Mouse (Mus musculus) heart, embryonic 14.5 days (tissue): ENCODE data around the gene Gm47289. TPM values are rescaled to one million over a fixed set of nuclear protein-coding genes. Genes with fewer than 3 reads are reported as not detected.

Experiments
- ATAC-seq: fragments of 200-750 bp; cut with Nextera tagmentation; 2 replicates; pipeline ENCODE4 v1.8.0; 2017; ENCODE audit warnings: low read depth, moderate TSS enrichment; ENCODE audit not compliant: insufficient number of reproducible peaks, insufficient read depth, low FRiP score
- H3K27ac ChIP-seq, 2 experiments: fragments of 200-500 bp in 1 of 2; fragments of 300-500 bp in 1 of 2; sonication (generic) in 1 of 2; replicated peaks in 1 of 2; 2 replicates each; pipeline ENCODE4 v1.5.1; 2012 to 2014; ENCODE audit warnings: low read depth in 2 of 2, low read length in 2 of 2, control low read depth in 1 of 2, mild to moderate bottlenecking in 1 of 2, mixed read lengths in 1 of 2; ENCODE audit not compliant: control insufficient read depth in 1 of 2, insufficient read depth in 1 of 2
- H3K27me3 ChIP-seq: fragments of 300-500 bp; sonication (generic); 2 replicates; pipeline ENCODE4 v1.6.1; 2014; ENCODE audit warnings: mild to moderate bottlenecking, low read length, control low read depth; ENCODE audit not compliant: control insufficient read depth, insufficient read depth
- H3K36me3 ChIP-seq: fragments of 300-500 bp; sonication (generic); 2 replicates; pipeline ENCODE4 v1.6.1; 2014; ENCODE audit warnings: mild to moderate bottlenecking, control low read depth, low read length, mixed read lengths; ENCODE audit not compliant: control insufficient read depth, insufficient read depth
- H3K4me1 ChIP-seq, 2 experiments: fragments of 200-500 bp in 1 of 2; fragments of 300-500 bp in 1 of 2; sonication (generic) in 1 of 2; 2 replicates each; pipeline ENCODE4 v1.6.1; 2012 to 2014; ENCODE audit warnings: low read length in 2 of 2, control low read depth in 1 of 2, mixed read lengths in 1 of 2; ENCODE audit not compliant: control insufficient read depth in 2 of 2, insufficient read depth in 2 of 2
- H3K4me2 ChIP-seq: fragments of 300-500 bp; sonication (generic); 2 replicates; pipeline ENCODE4 v1.6.1; 2014; ENCODE audit warnings: mild to moderate bottlenecking, low read length
- H3K4me3 ChIP-seq, 2 experiments: fragments of 200-500 bp in 1 of 2; fragments of 300-500 bp in 1 of 2; sonication (generic) in 1 of 2; 2 replicates each; pipeline ENCODE4 v1.5.1; 2012 to 2014; ENCODE audit warnings: low read length in 2 of 2, mild to moderate bottlenecking in 2 of 2, control low read depth in 1 of 2, low read depth in 1 of 2, moderate library complexity in 1 of 2; ENCODE audit not compliant: control insufficient read depth in 1 of 2, insufficient read depth in 1 of 2
- H3K9ac ChIP-seq: fragments of 300-500 bp; sonication (generic); 2 replicates; pipeline ENCODE4 v1.6.1; 2014; ENCODE audit warnings: mild to moderate bottlenecking, low read length
- H3K9me3 ChIP-seq: fragments of 300-500 bp; sonication (generic); 2 replicates; pipeline ENCODE4 v1.6.1; 2016; ENCODE audit warnings: low read length, control low read depth; ENCODE audit not compliant: control insufficient read depth
- WGBS: fragments of 180-500 bp; shearing (Covaris S2); extraction: QIAGEN DNeasy Blood & Tissue Kit; methylation state at CpG from one replicate; pipeline ENCODE4 v1.1.7; 2014; 5-methylcytosine and 5-hydroxymethylcytosine counted together
- polyA plus RNA-seq: library from polyadenylated mRNA; unstranded; fragments of >200 nt; fragmentation: Nextera tagmentation; extraction: Ambion mirVana; gene quantifications from 2 replicates; pipeline ENCODE4 v1.2.1, GENCODE M21; 2014

Gene Gm47289
- polyA plus RNA-seq, 1 experiment from 2014 or later, result not detected

- Histone ChIP-seq H3K36me3 (no peaks in the 10 kb centered on the region), H3K4me2 (no peak overlapping the region), H3K4me1 (no peaks in the 10 kb centered on the region), H3K9me3 (no peaks in the 10 kb centered on the region), H3K9ac (no peak overlapping the region), H3K27ac (no peak overlapping the region), H3K27me3 (no peaks in the 10 kb centered on the region), H3K4me3 (no peak overlapping the region)
- 75% methylated on average over 12 of the region's 12 CpGs for WGBS
- ATAC-seq, result no peak
These were observed 30.4 kb upstream of the Gm47289 start for GRCm38 (mm10) chr9:119128436-119129181.

GRCm38 (mm10) chr9:119130692-119131091 is 28.3 kb upstream of the Gm47289 start:
- Histone ChIP-seq H3K4me3 (no peak overlapping the region), H3K9me3 (no peaks in the 10 kb centered on the region), H3K4me2 (no peak overlapping the region), H3K36me3 (no peaks in the 10 kb centered on the region), H3K4me1 (no peaks in the 10 kb centered on the region), H3K9ac (no peak overlapping the region), H3K27me3 (no peaks in the 10 kb centered on the region), H3K27ac (no peak overlapping the region)
- 56% methylated on average over 5 of the region's 5 CpGs for WGBS
- no peak for ATAC-seq

GRCm38 (mm10) chr9:119138836-119139235 is 20.1 kb upstream of the Gm47289 start:
- Histone ChIP-seq H3K4me1 (peaks cover 0 to 6% of the 10 kb centered on the region in 2 experiments; a peak in 1 of 4 replicates), H3K9me3 (no peaks in the 10 kb centered on the region), H3K27me3 (no peaks in the 10 kb centered on the region), H3K9ac (no peak overlapping the region), H3K36me3 (no peaks in the 10 kb centered on the region), H3K4me3 (no peak overlapping the region), H3K27ac (no peak overlapping the region), H3K4me2 (no peak overlapping the region)
- WGBS, result 94% methylated on average over 2 of the region's 2 CpGs
- ATAC-seq, result no peak

- H3K4me2 ChIP-seq, result no peak overlapping the region
- peaks cover 0 to 6% of the 10 kb centered on the region in 2 experiments; a peak in 1 of 4 replicates for H3K4me1 ChIP-seq
- no peak overlapping the region for H3K9ac ChIP-seq
- H3K36me3 ChIP-seq, result no peaks in the 10 kb centered on the region
- WGBS, result 60% methylated on average over 5 of the region's 5 CpGs
- H3K27me3 ChIP-seq, result no peaks in the 10 kb centered on the region
- no peak overlapping the region for H3K27ac ChIP-seq
- no peaks in the 10 kb centered on the region for H3K9me3 ChIP-seq
- ATAC-seq, result no peak
- no peak overlapping the region for H3K4me3 ChIP-seq
These were observed 16.9 kb upstream of the Gm47289 start for GRCm38 (mm10) chr9:119142066-119142465.

GRCm38 (mm10) chr9:119143372-119143771 is 15.6 kb upstream of the Gm47289 start:
- 72% methylated on average over 9 of the region's 9 CpGs for WGBS
- Histone ChIP-seq H3K36me3 (no peaks in the 10 kb centered on the region), H3K9me3 (no peaks in the 10 kb centered on the region)

GRCm38 (mm10) chr9:119144696-119145095 is 14.3 kb upstream of the Gm47289 start:
- no peak for ATAC-seq
- 78% methylated on average over 8 of the region's 8 CpGs for WGBS

More at GRCm38 (mm10) chr9:119143372-119143771, 15.6 kb upstream of the Gm47289 start:
- Histone ChIP-seq H3K27me3 (no peaks in the 10 kb centered on the region), H3K4me3 (no peak overlapping the region), H3K4me1 (0 out of 4 replicates have a peak, but pooled peaks cover 0 to 6% of the 10 kb centered on the region in 2 experiments), H3K4me2 (no peak overlapping the region), H3K27ac (no peak overlapping the region), H3K9ac (no peak overlapping the region)
- no peak for ATAC-seq

GRCm38 (mm10) chr9:119145137-119145536 is 13.8 kb upstream of the Gm47289 start:
- Histone ChIP-seq H3K27ac (no peak overlapping the region), H3K9me3 (no peaks in the 10 kb centered on the region), H3K27me3 (no peaks in the 10 kb centered on the region), H3K9ac (no peak overlapping the region), H3K4me2 (no peak overlapping the region), H3K4me1 (no peaks in the 10 kb centered on the region), H3K36me3 (no peaks in the 10 kb centered on the region), H3K4me3 (no peak overlapping the region)
- WGBS, result 57% methylated on average over 10 of the region's 10 CpGs
- no peak for ATAC-seq

More at GRCm38 (mm10) chr9:119144696-119145095, 14.3 kb upstream of the Gm47289 start:
- Histone ChIP-seq H3K4me3 (no peak overlapping the region), H3K27me3 (no peaks in the 10 kb centered on the region), H3K9me3 (no peaks in the 10 kb centered on the region), H3K36me3 (no peaks in the 10 kb centered on the region), H3K27ac (no peak overlapping the region), H3K4me1 (0 out of 4 replicates have a peak, but pooled peaks cover 0 to 3% of the 10 kb centered on the region in 2 experiments), H3K4me2 (no peak overlapping the region), H3K9ac (no peak overlapping the region)
